Mouse (Mus musculus) lung, postnatal 0 days (tissue): ENCODE data around the gene Gnb3. TPM values are rescaled to one million over a fixed set of nuclear protein-coding genes. Genes with fewer than 3 reads are reported as not detected.

Source experiments
- ATAC-seq: fragments of 200-750 bp; cut with Nextera tagmentation; 2 replicates; pipeline ENCODE4 v1.8.0; 2017; ENCODE audit warnings: moderate library complexity
- DNase-seq: peaks from one replicate; pipeline ENCODE4 v3.0.0-alpha.2; 2016; ENCODE audit warnings: low spot score
- H3K27ac ChIP-seq: fragments of 300-500 bp; sonication (generic); 2 replicates; pipeline ENCODE4 v1.5.1; 2014; ENCODE audit warnings: antibody characterized with exemption, mild to moderate bottlenecking, low read length, mixed read lengths
- H3K27me3 ChIP-seq: fragments of 300-500 bp; sonication (generic); replicated peaks from 2 replicates; pipeline ENCODE4 v1.6.1; 2014; ENCODE audit warnings: low read length, mixed read lengths; ENCODE audit not compliant: insufficient read depth
- H3K36me3 ChIP-seq: fragments of 300-500 bp; sonication (generic); 2 replicates; pipeline ENCODE4 v1.6.1; 2014; ENCODE audit warnings: low read length, mixed read lengths; ENCODE audit not compliant: insufficient read depth
- H3K4me1 ChIP-seq: fragments of 300-500 bp; sonication (generic); 2 replicates; pipeline ENCODE4 v1.6.1; 2014; ENCODE audit warnings: antibody characterized with exemption, low read depth, low read length, mixed read lengths; ENCODE audit not compliant: insufficient read depth
- H3K4me2 ChIP-seq: fragments of 300-500 bp; sonication (generic); replicated peaks from 2 replicates; pipeline ENCODE4 v1.6.1; 2014; ENCODE audit warnings: low read depth, mild to moderate bottlenecking, low read length, moderate library complexity, mixed read lengths
- H3K4me3 ChIP-seq: fragments of 300-500 bp; sonication (generic); 2 replicates; pipeline ENCODE4 v1.5.1; 2014; ENCODE audit warnings: low read depth, low read length
- H3K9ac ChIP-seq: fragments of 300-500 bp; sonication (generic); replicated peaks from 2 replicates; pipeline ENCODE4 v1.6.1; 2014; ENCODE audit warnings: low read depth, mild to moderate bottlenecking
- H3K9me3 ChIP-seq: fragments of 300-500 bp; sonication (generic); 2 replicates; pipeline ENCODE4 v1.6.1; 2016; ENCODE audit warnings: low read length, mixed read lengths
- CTCF ChIP-seq: IDR thresholded peaks from 2 replicates; pipeline ENCODE4 v1.5.1; 2016; ENCODE audit warnings: antibody characterized with exemption, mild to moderate bottlenecking
- EP300 ChIP-seq: IDR thresholded peaks from 2 replicates; pipeline ENCODE4 v1.6.1; 2016; ENCODE audit warnings: antibody characterized with exemption, mild to moderate bottlenecking, control low read depth
- WGBS: fragments of 180-500 bp; shearing (Covaris S2); extraction: QIAGEN DNeasy Blood & Tissue Kit; methylation state at CpG from one replicate; pipeline ENCODE4 v1.1.7; 2014; 5-methylcytosine and 5-hydroxymethylcytosine counted together
- polyA plus RNA-seq: library from polyadenylated mRNA; unstranded; fragments of >200 nt; fragmentation: Nextera tagmentation; extraction: Ambion mirVana; gene quantifications from 2 replicates; pipeline ENCODE4 v1.2.1, GENCODE M21; 2015

Gene Gnb3
- polyA plus RNA-seq, 1 experiment from 2014 or later, result 0.24 TPM

DNA sequence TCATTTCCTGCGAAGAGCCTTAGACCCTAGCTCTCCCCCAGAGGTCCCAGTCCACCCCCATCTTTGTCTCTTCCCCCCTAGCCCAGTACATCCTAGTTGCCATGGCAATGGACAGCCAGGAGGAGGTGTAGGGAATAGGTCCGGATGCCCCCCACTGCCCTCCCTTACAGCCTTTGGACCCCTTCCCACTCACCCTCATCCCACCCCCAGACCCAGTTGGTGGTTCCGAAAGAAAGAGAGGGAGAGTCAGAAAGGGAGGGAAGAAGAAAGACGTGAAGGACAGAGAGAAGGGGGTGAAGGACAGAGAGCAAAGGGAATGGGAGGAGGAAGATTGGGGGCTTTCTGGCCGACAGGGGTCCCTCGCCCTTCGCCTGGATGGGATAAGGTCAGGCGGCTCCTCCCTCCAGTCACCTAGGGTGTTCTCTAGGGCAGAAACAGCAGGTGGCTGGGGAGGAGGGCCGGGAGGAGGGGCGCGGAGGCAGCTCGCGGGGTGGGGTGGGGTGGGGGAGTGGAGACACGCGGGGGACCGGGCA is 23.1 kb upstream of the Gnb3 start:
- peak overlapping the region; percentile 91 for H3K4me2 ChIP-seq
- H3K4me1 ChIP-seq, result 0 out of 2 replicates have a peak, but pooled peaks cover 3% of the 10 kb centered on the region
- peaks cover 20% of the 10 kb centered on the region for H3K27me3 ChIP-seq
- TF ChIP-seq EP300 (no peak), CTCF (no peak)
- H3K4me3 ChIP-seq, result peak overlapping the region; percentile 48
- no peaks in the 10 kb centered on the region for H3K9me3 ChIP-seq
- H3K27ac ChIP-seq, result no peak overlapping the region
- ATAC-seq (no peak), DNase-seq (no peak)
- 0% methylated on average over 8 of the region's 16 CpGs for WGBS
- H3K36me3 ChIP-seq, result no peaks in the 10 kb centered on the region
- no peak overlapping the region for H3K9ac ChIP-seq

GRCm38 (mm10) chr6:124862406-124863124 is 22.5 kb upstream of the Gnb3 start:
- ATAC-seq (no peak), DNase-seq (no peak)
- WGBS, result 12% methylated on average over 7 of the region's 8 CpGs
- H3K9me3 ChIP-seq, result no peaks in the 10 kb centered on the region
- no peak overlapping the region for H3K4me3 ChIP-seq
- no peak overlapping the region for H3K4me2 ChIP-seq
- H3K36me3 ChIP-seq, result no peaks in the 10 kb centered on the region
- H3K9ac ChIP-seq, result no peak overlapping the region
- TF ChIP-seq EP300 (no peak), CTCF (no peak)
- H3K4me1 ChIP-seq, result 0 out of 2 replicates have a peak, but pooled peaks cover 3% of the 10 kb centered on the region
- no peak overlapping the region for H3K27ac ChIP-seq
- H3K27me3 ChIP-seq, result peaks cover 22% of the 10 kb centered on the region

GRCm38 (mm10) chr6:124861802-124862201 is 21.7 kb upstream of the Gnb3 start:
- DNase-seq (no peak), ATAC-seq (no peak)
- TF ChIP-seq CTCF (no peak), EP300 (no peak)
- Histone ChIP-seq H3K9me3 (no peaks in the 10 kb centered on the region), H3K9ac (no peak overlapping the region), H3K36me3 (no peaks in the 10 kb centered on the region), H3K4me2 (no peak overlapping the region), H3K4me3 (no peak overlapping the region), H3K27me3 (peaks cover 22% of the 10 kb centered on the region), H3K27ac (no peak overlapping the region), H3K4me1 (0 out of 2 replicates have a peak, but pooled peaks cover 3% of the 10 kb centered on the region)
- 28% methylated on average over 2 of the region's 3 CpGs for WGBS

DNA sequence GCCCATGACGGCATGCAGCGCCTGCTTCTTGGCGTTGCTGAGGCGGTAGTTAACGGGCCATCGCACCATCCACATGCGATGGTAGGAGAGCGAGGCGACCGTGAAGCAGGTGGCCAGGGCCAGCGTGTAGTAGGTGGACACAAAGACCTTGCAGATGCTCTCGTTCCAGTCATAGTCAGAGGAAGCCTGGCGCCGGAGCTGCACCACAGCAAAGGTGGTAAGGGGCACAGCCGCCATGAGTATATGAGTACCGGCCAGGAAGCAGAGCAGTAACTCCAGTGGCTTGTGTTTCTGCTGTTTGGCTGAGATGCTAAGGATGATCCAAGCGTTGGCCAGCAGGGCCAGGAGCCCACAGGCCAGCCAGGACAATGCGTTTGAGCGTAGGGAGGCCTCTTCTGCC is 21.2 kb upstream of the Gnb3 start:
- H3K9ac ChIP-seq, result no peak overlapping the region
- H3K4me2 ChIP-seq, result no peak overlapping the region
- TF ChIP-seq CTCF (no peak), EP300 (no peak)
- no peak for DNase-seq
- no peak overlapping the region for H3K27ac ChIP-seq
- H3K27me3 ChIP-seq, result peaks cover 22% of the 10 kb centered on the region
- 0 out of 2 replicates have a peak, but pooled peaks cover 3% of the 10 kb centered on the region for H3K4me1 ChIP-seq
- no peak overlapping the region for H3K4me3 ChIP-seq
- H3K9me3 ChIP-seq, result no peaks in the 10 kb centered on the region
- no peak for ATAC-seq
- no peaks in the 10 kb centered on the region for H3K36me3 ChIP-seq
- 79% methylated on average over 19 of the region's 19 CpGs for WGBS

DNA sequence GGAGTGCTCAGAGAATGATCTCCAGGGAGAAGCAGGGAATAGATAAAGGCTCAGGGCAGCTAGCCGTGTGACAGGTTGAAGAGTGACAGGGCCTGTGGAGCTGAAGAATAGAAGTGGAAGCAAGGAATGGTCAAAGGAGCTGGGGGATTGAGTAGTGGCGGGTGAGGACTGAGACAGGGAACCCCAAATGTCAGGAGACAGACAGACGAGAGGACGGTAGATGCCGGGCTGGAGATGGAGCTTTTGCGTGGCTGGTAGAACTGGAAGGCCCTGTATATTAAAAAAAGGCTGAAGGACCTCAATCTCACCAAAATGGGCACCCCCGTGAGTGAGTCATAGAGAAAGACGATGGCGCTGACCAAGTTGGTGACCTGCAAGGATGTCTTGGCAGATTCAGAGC is 20.4 kb upstream of the Gnb3 start:
- ATAC-seq (no peak), DNase-seq (no peak)
- Histone ChIP-seq H3K4me3 (no peak overlapping the region), H3K4me1 (0 out of 2 replicates have a peak, but pooled peaks cover 3% of the 10 kb centered on the region), H3K27me3 (peaks cover 22% of the 10 kb centered on the region), H3K4me2 (no peak overlapping the region), H3K9me3 (no peaks in the 10 kb centered on the region), H3K9ac (no peak overlapping the region), H3K27ac (no peak overlapping the region), H3K36me3 (no peaks in the 10 kb centered on the region)
- TF ChIP-seq EP300 (no peak), CTCF (no peak)
- 82% methylated on average over 9 of the region's 9 CpGs for WGBS

DNA sequence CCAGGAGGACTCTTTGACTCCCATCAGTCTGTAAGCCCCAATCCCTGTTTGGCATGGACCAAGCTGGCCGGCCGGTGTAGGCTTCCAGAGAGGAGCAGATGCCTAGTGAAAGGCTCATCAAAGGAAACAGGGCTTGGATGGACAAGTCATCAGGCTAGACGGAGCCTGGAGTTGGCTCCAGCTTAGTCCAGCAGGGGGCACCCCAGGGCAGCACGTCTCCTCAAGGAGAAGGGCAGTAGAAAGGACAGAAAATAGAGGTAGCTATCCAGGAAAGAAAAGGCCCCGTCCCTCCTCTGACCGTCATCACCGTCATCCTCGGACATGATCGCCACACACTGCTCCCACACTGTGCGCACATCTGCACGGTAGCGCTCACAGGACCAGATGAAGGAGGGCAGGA is 19.6 kb upstream of the Gnb3 start:
- DNase-seq (peak; percentile 85), ATAC-seq (peak; percentile 43)
- Histone ChIP-seq H3K27ac (no peak overlapping the region), H3K4me3 (no peak overlapping the region), H3K36me3 (no peaks in the 10 kb centered on the region), H3K9ac (no peak overlapping the region), H3K4me1 (0 out of 2 replicates have a peak, but pooled peaks cover 3% of the 10 kb centered on the region), H3K27me3 (peaks cover 22% of the 10 kb centered on the region), H3K4me2 (no peak overlapping the region), H3K9me3 (no peaks in the 10 kb centered on the region)
- TF ChIP-seq CTCF (peak; percentile 92), EP300 (no peak)
- WGBS, result 8% methylated on average over 11 of the region's 12 CpGs
